Comparison of ENCODE assay signal across 8 mouse cellular contexts in the genomic region with DNA sequence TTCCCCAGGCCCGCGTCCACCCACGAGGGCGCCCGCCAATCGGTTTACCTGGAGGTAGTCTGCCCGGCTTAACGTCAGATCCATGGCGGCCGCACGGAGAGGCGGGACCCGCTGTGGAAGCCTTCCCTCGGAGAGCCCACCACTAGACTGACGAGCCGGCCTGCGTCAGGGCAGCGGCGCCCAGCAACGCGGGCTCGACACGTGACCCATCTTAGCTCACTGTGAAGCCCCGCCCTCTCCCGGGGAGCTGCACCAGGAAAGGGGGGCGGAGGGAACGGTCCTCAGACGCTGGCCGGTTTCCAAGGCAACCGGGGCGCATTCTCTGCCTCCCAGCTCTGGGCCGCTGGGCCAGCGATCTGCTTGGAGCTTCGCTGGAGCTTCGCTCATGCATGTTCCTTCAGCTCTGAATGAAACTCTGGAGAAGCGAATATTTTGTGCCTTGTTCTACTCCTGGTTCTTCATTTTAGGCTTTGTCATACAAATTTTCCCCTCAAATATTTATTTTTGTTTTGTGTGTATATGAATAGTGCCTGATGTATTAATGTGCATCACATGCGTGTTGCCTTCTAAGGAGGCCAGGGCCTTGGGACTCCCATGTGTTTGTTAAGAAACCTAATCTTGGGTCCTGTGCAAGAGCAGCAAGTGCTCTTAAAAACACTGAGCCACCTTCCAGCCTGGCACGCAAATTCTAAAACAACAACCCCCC. TPM values are rescaled to one million over a fixed set of nuclear protein-coding genes. Genes with fewer than 3 reads are reported as not detected.
DNase-seq lines count a peak whose midpoint lies in the region; ATAC-seq lines count a peak whose summit lies in the region.

Gene Bbs7 (minus strand): TSS at position 276 of the 706 bp plus-strand sequence.

- peak; percentile 100 for ATAC-seq in intestine, embryonic 15.5 days
- peak; percentile 99 for ATAC-seq in megakaryocyte-erythroid progenitor cell, adult 5-6 weeks (replicated peaks; ENCODE audit: low FRiP score, low TSS enrichment, poor library complexity, severe bottlenecking)

- WGBS in intestine, embryonic 15.5 days, result 4% methylated on average over 38 of the region's 38 CpGs

- peak; percentile 96 for DNase-seq in adrenal gland, postnatal 10 days
- DNase-seq in embryo, embryonic 9.5 days (ENCODE audit: extremely low spot score), result peak; percentile 94
- DNase-seq in gastrocnemius, postnatal 4 days (ENCODE audit: low spot score in 2 of 2), result peak; percentile 83 to 94
- DNase-seq in left cerebral cortex, postnatal 14 days (ENCODE audit: low spot score in 2 of 2), result peak; percentile 96 to 97
- DNase-seq in right cerebral cortex, postnatal 14 days, result peak; percentile 98
- DNase-seq in urinary bladder, postnatal 25 days (ENCODE audit: low spot score), result peak; percentile 84

- H3K9ac ChIP-seq in intestine, embryonic 15.5 days, result peak within 1 kb of the TSS; percentile 70

- no peaks in the 10 kb centered on the region for H3K36me3 ChIP-seq in intestine, embryonic 15.5 days

- H3K27ac ChIP-seq in intestine, embryonic 15.5 days, result no peak within 1 kb of the TSS

- H3K27me3 ChIP-seq in intestine, embryonic 15.5 days (replicated peaks), result no peaks in the 10 kb centered on the region

- no peaks in the 10 kb centered on the region for H3K4me1 ChIP-seq in intestine, embryonic 15.5 days (replicated peaks)

- H3K9me3 ChIP-seq in intestine, embryonic 15.5 days, result no peaks in the 10 kb centered on the region

- peak within 1 kb of the TSS; percentile 72 for H3K4me3 ChIP-seq in intestine, embryonic 15.5 days (replicated peaks)

- peak within 1 kb of the TSS; percentile 83 for H3K4me2 ChIP-seq in intestine, embryonic 15.5 days (replicated peaks)

- intact Hi-C loops in left cerebral cortex, postnatal 14 days (cut with DNase I), result no loop called here

RNA-seq across cellular contexts. Expression of gene Bbs7, which starts in this region (rescaled TPM):
- 10 to 100 TPM in 1 of 2 experiments, 1 to 10 TPM in 1; 8.5 to 11.4 TPM for total RNA-seq in adrenal gland, postnatal 10 days (2021)
- 1 to 10 TPM; 7.4 to 9.5 TPM for total RNA-seq in gastrocnemius, postnatal 4 days (2021)
- polyA plus RNA-seq in intestine, embryonic 15.5 days (2015; fragmentation: Nextera tagmentation; extraction: Ambion mirVana), result 9.6 and 11.1 TPM in 2 replicates
- total RNA-seq in left cerebral cortex, postnatal 14 days (2021), result 10 to 100 TPM; 12.9 to 13.9 TPM
- total RNA-seq in megakaryocyte-erythroid progenitor cell, adult 5-6 weeks (2014; fragmentation: Nextera tagmentation), result 2.4 and 3.4 TPM in 2 replicates
- 3.7 and 4.7 TPM in 2 replicates for total RNA-seq in megakaryocyte-erythroid progenitor cell, adult 5-6 weeks (2017)
